1 mouse cellular context compared by ENCODE assay signal in genomic region chr9:72294076-72294475, GRCm38 (mm10).
TF ChIP-seq lines count a peak whose summit lies in the region.

No protein-coding gene starts in this region.

TF ChIP-seq in MEL, 35 proteins besides CTCF, POLR2A, EP300 and RAD21 (continued from another document):
- TF ChIP-seq MYC (IDR thresholded peaks at IDR 0.05; ENCODE audit: low read depth, low read length) = no peak
- TF ChIP-seq CHD2 (IDR thresholded peaks at IDR 0.05; ENCODE audit: low read length) = no peak
- no peak for TF ChIP-seq USF2 (IDR thresholded peaks at IDR 0.05; ENCODE audit: borderline replicate concordance in 1 of 2, insufficient read depth in 1 of 2, low read depth in 1 of 2, low read length in 2 of 2)
- no peak for TF ChIP-seq GABPA (IDR thresholded peaks at IDR 0.05; ENCODE audit: low read depth, low read length)
